Mouse (Mus musculus) liver, postnatal 0 days (tissue): ENCODE measurements around the gene Mydgf. TPM values are rescaled to one million over a fixed set of nuclear protein-coding genes. Genes with fewer than 3 reads are reported as not detected.

Source experiments
- ATAC-seq: fragments of 200-750 bp; cut with Nextera tagmentation; 2 replicates; pipeline ENCODE4 v1.8.0; 2017; ENCODE audit warnings: mild to moderate bottlenecking, moderate library complexity
- DNase-seq: peaks from one replicate; pipeline ENCODE4 v3.0.0-alpha.2; 2016
- H3K27ac ChIP-seq: fragments of 300-500 bp; sonication (generic); 2 replicates; pipeline ENCODE4 v1.5.1; 2014; ENCODE audit warnings: antibody characterized with exemption, moderate library complexity, mild to moderate bottlenecking, low read depth
- H3K27me3 ChIP-seq: fragments of 300-500 bp; sonication (generic); 2 replicates; pipeline ENCODE4 v1.6.1; 2014; ENCODE audit warnings: low read length, control low read depth, mixed read lengths; ENCODE audit not compliant: insufficient read depth
- H3K36me3 ChIP-seq: fragments of 300-500 bp; sonication (generic); replicated peaks from 2 replicates; pipeline ENCODE4 v1.6.1; 2014; ENCODE audit warnings: mild to moderate bottlenecking, control low read depth, low read length, moderate library complexity, mixed read lengths; ENCODE audit not compliant: insufficient read depth
- H3K4me1 ChIP-seq: fragments of 300-500 bp; sonication (generic); 2 replicates; pipeline ENCODE4 v1.6.1; 2014; ENCODE audit warnings: antibody characterized with exemption, mild to moderate bottlenecking, control low read depth; ENCODE audit not compliant: insufficient read depth
- H3K4me2 ChIP-seq: fragments of 300-500 bp; sonication (generic); 2 replicates; pipeline ENCODE4 v1.6.1; 2014; ENCODE audit warnings: low read depth, mild to moderate bottlenecking, low read length, moderate library complexity, mixed read lengths
- H3K4me3 ChIP-seq: fragments of 300-500 bp; sonication (generic); 2 replicates; pipeline ENCODE4 v1.5.1; 2014; ENCODE audit warnings: low read depth, low read length
- H3K9ac ChIP-seq: fragments of 300-500 bp; sonication (generic); replicated peaks from 2 replicates; pipeline ENCODE4 v1.6.1; 2014; ENCODE audit warnings: mild to moderate bottlenecking, moderate library complexity
- H3K9me3 ChIP-seq: fragments of 300-500 bp; sonication (generic); 2 replicates; pipeline ENCODE4 v1.6.1; 2016; ENCODE audit warnings: mild to moderate bottlenecking, control low read depth, low read length, mixed read lengths
- CTCF ChIP-seq: sonication (generic); IDR thresholded peaks from 2 replicates; pipeline ENCODE4 v1.5.1; 2016; ENCODE audit warnings: antibody characterized with exemption, low read depth
- EP300 ChIP-seq: IDR thresholded peaks from 2 replicates; pipeline ENCODE4 v1.6.1; 2016; ENCODE audit warnings: antibody characterized with exemption, low read depth, mild to moderate bottlenecking
- WGBS: fragments of 180-500 bp; shearing (Covaris S2); extraction: QIAGEN DNeasy Blood & Tissue Kit; methylation state at CpG from one replicate; pipeline ENCODE4 v1.1.7; 2014; ENCODE audit not compliant: insufficient replicate concordance; 5-methylcytosine and 5-hydroxymethylcytosine counted together
- polyA plus RNA-seq: library from polyadenylated mRNA; unstranded; fragments of >200 nt; fragmentation: Nextera tagmentation; extraction: Ambion mirVana; gene quantifications from 2 replicates; pipeline ENCODE4 v1.2.1, GENCODE M21; 2015

Mydgf gene
- polyA plus RNA-seq, 1 experiment from 2014 or later, result 49.8 TPM

- H3K9ac ChIP-seq, result no peak overlapping the region
- no peaks in the 10 kb centered on the region for H3K9me3 ChIP-seq
- no peaks in the 10 kb centered on the region for H3K36me3 ChIP-seq
- DNase-seq (peak; percentile 76), ATAC-seq (peak; percentile 21)
- TF ChIP-seq EP300, result no peak
- peak; percentile 91 for TF ChIP-seq CTCF
- H3K27ac ChIP-seq, result no peak overlapping the region
- peaks cover 16% of the 10 kb centered on the region for H3K4me1 ChIP-seq
- H3K27me3 ChIP-seq, result no peaks in the 10 kb centered on the region; the same call in 1 of the 2 replicates
- WGBS, result 1% methylated on average over 9 of the region's 9 CpGs
- no peak overlapping the region for H3K4me3 ChIP-seq
- H3K4me2 ChIP-seq, result no peak overlapping the region
Measured at GRCm38 (mm10) chr17:56159729-56160128, 24.0 kb downstream of the Mydgf start.

- Histone ChIP-seq H3K4me1 (peaks cover 4% of the 10 kb centered on the region), H3K4me3 (no peak overlapping the region), H3K27ac (no peak overlapping the region), H3K27me3 (peaks cover 15% of the 10 kb centered on the region), H3K36me3 (no peaks in the 10 kb centered on the region), H3K4me2 (no peak overlapping the region), H3K9me3 (no peaks in the 10 kb centered on the region), H3K9ac (no peak overlapping the region)
- TF ChIP-seq CTCF (no peak), EP300 (no peak)
- ATAC-seq (peak; percentile 88), DNase-seq (peak; percentile 87)
- 32% methylated on average over 9 of the region's 9 CpGs for WGBS
Measured at GRCm38 (mm10) chr17:56153643-56154042, 30.1 kb downstream of the Mydgf start.

GRCm38 (mm10) chr17:56149897-56150296 lies 33.8 kb downstream of the Mydgf start:
- ATAC-seq, result no peak
- no peak overlapping the region for H3K4me2 ChIP-seq
- H3K27me3 ChIP-seq, result peaks cover 33% of the 10 kb centered on the region
- WGBS, result 54% methylated on average over 2 of the region's 2 CpGs
- no peaks in the 10 kb centered on the region for H3K36me3 ChIP-seq
- no peaks in the 10 kb centered on the region for H3K9me3 ChIP-seq
- no peak overlapping the region for H3K9ac ChIP-seq
- H3K4me1 ChIP-seq, result peaks cover 4% of the 10 kb centered on the region
- TF ChIP-seq CTCF (no peak), EP300 (no peak)
- DNase-seq, result no peak
- no peak overlapping the region for H3K4me3 ChIP-seq
- H3K27ac ChIP-seq, result no peak overlapping the region

- H3K9ac ChIP-seq, result no peak overlapping the region
- 7% methylated on average over 30 of the region's 30 CpGs for WGBS
- ATAC-seq (no peak), DNase-seq (no peak)
- 0 out of 2 replicates have a peak overlapping the region, but pooled peaks have one; percentile 29 for H3K4me2 ChIP-seq
- H3K27ac ChIP-seq, result no peak overlapping the region
- TF ChIP-seq CTCF (no peak), EP300 (no peak)
- no peaks in the 10 kb centered on the region for H3K9me3 ChIP-seq
- H3K27me3 ChIP-seq, result peaks cover 36% of the 10 kb centered on the region
- no peak overlapping the region for H3K4me3 ChIP-seq
- no peaks in the 10 kb centered on the region for H3K36me3 ChIP-seq
- H3K4me1 ChIP-seq, result peaks cover 4% of the 10 kb centered on the region
Measured at GRCm38 (mm10) chr17:56148790-56149618, 34.7 kb downstream of the Mydgf start.

GRCm38 (mm10) chr17:56148280-56148679 lies 35.4 kb downstream of the Mydgf start:
- H3K36me3 ChIP-seq, result no peaks in the 10 kb centered on the region
- no peaks in the 10 kb centered on the region for H3K9me3 ChIP-seq
- peaks cover 4% of the 10 kb centered on the region; the same call in 1 of the 2 replicates for H3K4me1 ChIP-seq
- ATAC-seq (no peak), DNase-seq (no peak)
- H3K27ac ChIP-seq, result no peak overlapping the region
- H3K4me3 ChIP-seq, result no peak overlapping the region
- no peak overlapping the region for H3K4me2 ChIP-seq
- 26% methylated on average over 9 of the region's 9 CpGs for WGBS
- H3K9ac ChIP-seq, result no peak overlapping the region
- H3K27me3 ChIP-seq, result peaks cover 42% of the 10 kb centered on the region
- no peak for TF ChIP-seq EP300
- no peak for TF ChIP-seq CTCF

- Histone ChIP-seq H3K36me3 (no peaks in the 10 kb centered on the region), H3K4me2 (no peak overlapping the region), H3K4me1 (peaks cover 4% of the 10 kb centered on the region; the same call in 1 of the 2 replicates), H3K27me3 (peaks cover 49% of the 10 kb centered on the region), H3K4me3 (no peak overlapping the region), H3K9me3 (no peaks in the 10 kb centered on the region), H3K9ac (no peak overlapping the region), H3K27ac (no peak overlapping the region)
- WGBS, result 52% methylated on average over 12 of the region's 12 CpGs
- ATAC-seq (no peak; the same call in 1 of the 2 replicates), DNase-seq (no peak)
- no peak for TF ChIP-seq EP300
- no peak for TF ChIP-seq CTCF
Measured at GRCm38 (mm10) chr17:56147420-56147819, 36.3 kb downstream of the Mydgf start.
